Mouse (Mus musculus) heart, adult 8-10 months (tissue): ENCODE measurements at regions not wholly inside any gene's neighbourhood (a gene's known extent, or its start where the extent isn't known, plus 50 kb on each side); places are given as distances from the start of the nearest gene placed in this dataset.
A peak's percentile ranks its signal among the peaks of the same experiment; 100 is the strongest.

Experiments
- DNase-seq: peaks from one replicate; pipeline ENCODE4 v3.0.0; 2022; ENCODE audit warnings: low spot score

DNA sequence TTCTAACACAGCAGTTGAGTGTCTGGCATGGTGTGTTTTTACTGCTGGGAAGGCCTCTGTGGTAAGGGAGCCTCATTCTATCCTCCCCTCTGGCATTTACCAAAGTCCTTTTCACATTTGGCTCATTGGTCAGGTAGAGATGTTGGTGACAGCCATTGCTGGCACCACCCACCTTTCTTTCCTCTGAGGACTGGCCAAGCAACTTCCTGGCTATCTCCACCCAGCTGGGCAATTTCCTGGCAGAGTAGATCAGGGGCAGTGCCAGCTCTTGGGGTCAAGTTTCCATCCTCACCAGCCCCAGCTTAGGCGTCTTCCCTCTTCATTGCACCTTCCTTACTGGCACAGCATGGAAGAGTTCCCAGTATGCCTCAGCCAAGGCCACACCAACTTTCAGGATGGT lies 372.5 kb upstream of the Kif2a start:
- no peak for DNase-seq

DNA sequence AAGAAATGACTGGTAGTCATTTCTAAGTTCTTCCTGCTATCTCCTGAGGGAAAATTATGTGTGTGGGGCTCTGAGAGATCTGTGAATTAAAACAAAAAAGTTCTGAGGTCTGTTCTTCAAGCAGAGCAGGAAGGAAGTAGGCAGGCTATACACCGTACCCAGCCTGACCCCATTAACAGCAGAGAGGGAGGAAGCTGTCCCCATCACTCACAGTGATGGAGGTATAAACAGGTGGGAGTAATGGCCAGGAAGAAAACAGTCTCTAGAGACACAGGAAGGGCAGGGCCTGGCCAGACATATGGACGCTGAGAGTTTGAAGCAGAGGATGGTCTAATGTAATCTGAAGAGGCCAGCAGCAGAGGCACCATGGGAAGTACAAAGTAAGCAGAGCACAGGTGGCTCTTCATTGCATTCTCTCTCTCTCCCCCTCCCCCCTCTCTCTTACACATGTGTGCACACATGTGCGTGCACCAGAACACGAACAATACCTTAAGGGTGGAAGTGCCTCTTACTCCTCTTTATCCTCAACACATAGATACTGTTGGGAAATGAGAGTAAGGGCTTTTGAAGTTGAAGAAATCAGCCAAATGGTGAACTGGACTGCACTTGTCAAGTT lies 367.7 kb upstream of the Kif2a start:
- DNase-seq: no peak

DNA sequence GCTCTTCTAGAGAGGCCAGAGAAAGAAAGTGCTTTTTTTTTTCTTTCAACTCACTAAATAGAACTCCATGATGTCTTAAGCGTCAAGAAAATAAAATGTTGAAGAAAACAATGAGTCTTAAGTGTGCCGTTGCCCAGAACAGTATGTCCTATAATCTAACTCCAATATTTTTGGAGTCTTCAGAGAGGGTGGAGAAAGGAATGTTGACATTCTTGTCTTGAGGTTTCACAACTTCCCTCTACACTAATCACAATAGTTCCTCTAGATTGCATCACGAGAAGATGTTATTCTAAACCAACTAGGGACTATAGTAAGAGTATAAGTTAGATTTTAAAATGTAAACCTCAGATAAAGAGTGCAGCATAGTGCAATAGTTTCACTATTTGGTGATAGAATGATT lies 367.1 kb upstream of the Kif2a start:
- DNase-seq: no peak

DNA sequence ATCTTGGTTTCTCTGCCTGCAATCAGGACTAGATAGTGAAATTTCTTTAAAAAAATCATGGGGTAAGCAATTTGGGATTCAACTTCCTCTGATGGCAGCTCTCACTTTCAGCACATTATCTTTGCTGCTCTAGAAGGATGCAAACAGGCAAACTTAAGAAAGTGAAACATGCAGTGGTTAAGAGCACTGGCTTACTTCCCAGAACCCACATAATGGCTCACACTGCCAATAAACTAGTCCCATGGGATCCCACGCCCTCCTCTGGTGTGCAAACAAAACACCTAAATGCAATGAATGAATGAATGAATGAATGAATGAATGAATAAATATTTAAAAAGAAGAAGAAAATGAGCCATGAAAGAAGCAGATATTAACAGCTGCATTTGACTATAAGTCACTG lies 356.1 kb upstream of the Kif2a start:
- no peak for DNase-seq

DNA sequence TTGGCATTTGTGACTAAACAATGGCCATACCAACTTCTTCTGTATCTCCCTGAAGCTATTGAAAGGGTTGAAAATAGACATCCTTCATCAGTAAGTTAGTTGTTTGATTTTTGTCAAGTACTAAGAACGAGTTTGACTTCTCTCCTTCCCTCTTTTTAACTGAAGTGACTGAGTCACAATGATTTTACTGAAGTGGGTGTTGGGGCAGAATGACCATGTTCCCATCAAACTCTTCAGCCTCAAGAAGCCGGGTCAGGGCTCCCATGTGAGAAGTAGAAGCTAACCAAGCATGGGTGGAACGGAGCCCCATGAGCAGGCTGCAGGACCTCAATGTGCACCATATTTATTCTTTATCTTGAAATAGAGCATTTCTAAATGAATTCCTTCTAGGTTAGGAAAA lies 350.7 kb upstream of the Kif2a start:
- no peak for DNase-seq

DNA sequence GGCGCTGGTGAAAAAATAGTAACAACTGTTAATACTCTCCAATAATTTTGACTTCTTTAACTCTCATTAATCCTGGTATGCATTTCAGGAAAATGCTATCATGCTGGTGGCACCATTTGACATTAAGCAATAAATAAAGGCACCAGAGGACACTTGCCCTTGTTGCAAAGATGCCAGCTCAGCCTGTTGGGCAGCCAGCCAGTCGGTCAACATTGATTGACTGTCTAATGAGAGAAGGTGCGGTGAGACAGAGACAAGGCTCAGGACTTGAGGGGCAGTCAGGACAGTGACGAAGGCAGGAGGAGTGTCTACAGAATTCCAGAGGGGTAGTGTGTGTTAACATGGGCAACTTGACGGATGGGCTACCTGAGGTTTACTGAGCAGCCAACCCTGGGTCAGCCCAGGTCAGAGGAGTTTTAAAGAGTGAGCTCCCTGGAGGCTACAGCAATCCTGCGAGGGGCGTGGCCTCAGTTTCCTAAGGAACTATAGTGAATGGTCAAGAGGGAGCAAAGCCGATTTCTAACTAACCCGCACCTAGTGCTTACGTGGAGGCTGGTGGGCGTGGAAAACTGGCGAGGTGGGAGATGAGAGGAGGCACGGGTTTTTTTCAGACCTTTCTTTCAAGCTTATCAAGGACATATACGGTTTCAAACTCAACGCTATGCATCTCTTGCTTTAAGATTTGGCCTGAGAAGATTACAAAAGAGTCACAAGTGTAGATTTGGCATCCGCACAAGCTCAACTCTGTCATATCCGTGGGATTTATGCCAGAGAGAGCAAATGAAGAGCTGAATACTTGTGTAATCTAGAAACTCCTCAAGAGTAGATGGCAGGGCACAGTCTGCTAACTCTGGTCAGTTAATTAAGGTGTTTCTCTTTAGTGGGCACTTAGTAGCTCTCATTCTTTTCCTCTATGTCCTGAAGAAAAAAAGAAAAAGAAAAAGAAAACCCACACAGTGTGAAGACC lies 350.0 kb upstream of the Kif2a start:
- no peak for DNase-seq

DNA sequence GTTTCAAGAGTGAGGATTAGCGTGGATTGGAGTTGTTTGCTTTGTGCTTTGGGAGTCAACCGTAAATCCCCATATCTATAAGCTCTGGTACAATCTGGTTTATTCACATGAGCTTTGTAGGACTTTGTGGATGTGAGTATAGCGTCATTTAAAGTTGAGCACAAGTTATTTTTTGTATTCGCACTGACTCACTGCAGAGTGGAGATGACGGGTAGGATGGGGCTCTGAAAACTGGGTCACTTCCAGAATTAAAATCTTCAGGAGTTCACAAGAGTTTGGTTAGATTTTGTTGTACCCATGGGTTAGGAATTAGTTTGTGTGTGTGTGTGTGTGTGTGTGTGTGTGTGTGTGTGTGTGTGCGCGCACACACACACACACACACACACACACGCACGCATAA lies 345.7 kb upstream of the Kif2a start:
- DNase-seq: no peak

DNA sequence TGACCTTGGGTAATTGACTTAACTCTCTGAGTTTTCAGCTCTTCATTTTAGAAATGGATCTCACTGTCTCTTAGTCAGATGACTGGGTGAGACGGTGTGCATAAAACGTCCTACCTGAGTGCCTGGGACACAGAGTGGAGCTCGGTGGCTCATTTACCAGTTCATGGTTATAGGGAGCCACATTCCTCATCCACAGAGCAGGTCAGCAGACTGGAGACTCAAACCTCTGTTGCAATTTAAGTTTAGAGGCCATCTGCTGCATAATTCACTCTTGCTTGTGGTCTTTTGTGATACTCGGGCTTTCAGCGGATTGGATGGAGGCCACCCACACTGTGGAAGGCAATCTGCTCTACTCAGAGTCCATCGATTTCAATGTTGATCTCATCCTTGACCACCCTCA lies 343.8 kb upstream of the Kif2a start:
- no peak for DNase-seq

DNA sequence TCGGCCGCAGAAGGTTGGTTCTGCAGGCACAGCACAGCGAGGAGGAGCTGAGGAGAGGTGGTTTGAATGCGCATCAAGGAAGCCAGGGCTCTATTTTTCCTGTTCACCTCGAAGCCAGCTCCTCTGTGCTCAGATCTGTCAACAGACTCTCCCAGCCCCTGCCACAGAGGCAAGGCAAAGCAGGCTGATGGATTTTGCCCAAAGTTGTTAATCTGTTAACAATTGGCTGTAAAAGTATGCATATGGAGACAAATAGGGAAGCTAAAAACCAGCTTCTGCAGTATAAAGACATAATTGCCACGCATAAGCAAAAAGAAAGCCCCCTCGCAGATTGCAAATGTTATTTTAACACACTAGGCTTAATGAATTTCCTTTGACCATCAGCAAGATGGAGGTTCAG lies 343.3 kb upstream of the Kif2a start:
- no peak for DNase-seq

DNA sequence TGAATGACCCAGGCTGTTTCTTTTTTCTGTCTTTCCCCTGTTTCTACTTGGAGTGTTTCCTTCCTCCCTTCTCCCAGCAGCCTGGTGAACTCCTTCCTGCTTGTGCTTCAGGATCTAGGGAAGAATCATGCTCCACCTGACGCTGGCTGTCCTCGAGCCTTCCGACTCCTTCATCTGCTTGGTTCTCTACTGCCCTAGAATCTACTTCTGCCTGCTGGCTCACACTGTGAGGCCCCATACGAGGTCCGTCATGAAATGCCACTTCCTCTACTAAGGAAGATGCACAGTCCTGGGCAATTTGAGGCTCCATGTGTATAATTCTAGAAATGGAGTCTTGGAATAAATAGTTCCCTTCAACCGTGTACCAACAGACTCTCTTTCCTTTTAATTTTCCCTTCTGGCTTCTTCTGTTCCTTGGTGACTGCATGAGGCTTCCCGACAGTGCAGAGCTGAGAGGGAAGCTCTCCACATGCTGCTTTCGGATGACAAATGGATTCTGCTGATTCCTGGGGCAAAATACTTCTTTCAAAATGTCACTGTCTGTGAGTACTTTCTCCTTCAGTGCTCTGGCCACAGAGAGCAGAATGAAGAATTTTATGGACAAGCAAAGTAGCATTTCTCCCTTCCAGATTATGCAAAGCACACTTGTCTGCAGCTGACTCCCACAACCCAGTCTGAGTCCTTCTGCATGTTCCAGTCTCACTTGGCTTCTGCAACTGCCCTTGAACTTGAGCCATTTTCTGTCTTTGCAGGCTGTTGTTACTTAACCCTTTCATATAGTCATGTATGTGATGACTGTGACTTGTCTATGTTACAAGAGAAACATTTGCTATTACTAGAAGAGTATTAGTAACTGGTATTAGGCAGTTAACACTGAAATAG lies 341.1 kb upstream of the Kif2a start:
- DNase-seq: no peak

DNA sequence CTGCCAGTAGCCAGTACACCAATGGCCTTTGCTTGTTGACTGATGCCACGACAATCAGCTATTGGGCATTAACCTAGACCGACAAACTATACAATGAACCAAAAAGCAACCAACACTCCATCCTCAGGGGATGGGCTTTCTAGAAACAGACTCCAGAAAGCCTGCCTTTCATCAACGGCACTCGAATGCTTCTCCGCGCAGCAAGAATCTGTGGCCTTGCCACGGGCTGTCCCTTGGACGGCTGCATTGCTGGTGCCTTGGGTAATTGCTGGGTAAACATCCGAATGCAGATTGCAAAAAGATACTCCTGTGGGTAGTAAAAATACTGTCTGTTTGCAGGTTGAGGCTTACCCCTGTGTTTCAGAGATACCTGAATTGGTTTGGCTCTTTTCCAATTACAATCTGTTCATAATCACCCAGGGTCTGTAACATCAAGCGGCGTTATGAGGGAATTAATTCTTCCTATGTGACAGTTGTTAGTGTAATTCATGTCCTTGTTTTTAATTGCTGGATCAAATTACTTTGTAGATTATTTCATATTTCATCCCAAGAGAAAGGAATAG lies 319.0 kb upstream of the Kif2a start:
- no peak for DNase-seq

DNA sequence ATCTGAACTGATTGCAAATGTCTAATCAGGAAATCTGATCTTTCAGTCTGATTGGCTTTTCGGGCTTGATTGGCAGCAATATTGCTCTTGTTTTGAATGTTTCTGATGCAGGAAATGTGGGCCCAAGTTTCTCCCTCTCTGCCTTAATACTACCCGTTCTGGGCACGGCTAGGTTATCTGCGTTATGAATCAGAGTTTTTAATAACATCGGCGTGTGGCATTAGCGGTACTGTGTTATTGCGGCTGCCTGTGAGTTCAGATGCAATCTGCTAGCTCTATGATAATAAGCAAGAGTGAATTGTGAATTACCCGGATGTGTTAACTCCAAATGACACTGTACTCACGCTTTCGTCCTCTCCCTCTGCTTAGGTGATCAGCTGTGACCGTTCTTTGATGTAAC lies 316.2 kb upstream of the Kif2a start:
- DNase-seq: no peak

DNA sequence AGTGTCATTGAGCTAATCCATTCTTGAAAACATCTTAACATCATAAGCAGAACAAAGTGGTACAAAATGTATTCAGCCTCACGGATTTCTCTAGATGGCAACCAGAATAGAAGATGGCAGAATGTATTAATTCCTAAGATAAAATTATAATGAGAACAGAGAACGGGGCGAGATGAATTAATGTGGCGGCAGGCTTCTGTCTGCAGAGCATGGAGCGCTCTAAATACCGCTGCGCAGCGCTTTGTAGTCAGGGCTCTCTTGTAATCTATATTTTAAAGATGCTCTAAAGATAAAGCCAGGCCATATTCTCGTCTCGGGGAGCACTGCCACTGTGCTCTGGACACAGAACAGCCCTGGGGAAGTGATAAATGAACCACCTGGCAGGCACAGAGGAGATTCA lies 315.2 kb upstream of the Kif2a start:
- DNase-seq: no peak

DNA sequence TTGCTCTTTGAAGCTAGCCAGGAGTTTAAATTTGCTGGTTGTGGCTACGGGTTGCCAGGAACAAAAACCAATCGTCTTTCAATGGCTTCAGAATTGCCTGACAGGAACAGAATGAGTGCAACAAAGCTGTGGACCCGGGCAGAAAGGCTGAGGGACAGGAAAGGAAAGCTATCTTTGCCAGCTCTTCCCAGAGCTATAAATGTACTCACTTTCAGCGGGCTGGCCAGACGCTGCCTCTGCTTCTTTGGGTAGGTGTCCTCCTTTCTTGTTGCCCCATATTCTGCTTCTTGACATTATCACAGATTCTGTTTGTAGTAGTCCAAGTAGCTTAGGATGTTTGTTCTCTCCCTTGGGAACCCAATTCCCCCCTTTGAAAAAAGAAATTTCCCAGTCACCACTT lies 307.4 kb upstream of the Kif2a start:
- DNase-seq: no peak

DNA sequence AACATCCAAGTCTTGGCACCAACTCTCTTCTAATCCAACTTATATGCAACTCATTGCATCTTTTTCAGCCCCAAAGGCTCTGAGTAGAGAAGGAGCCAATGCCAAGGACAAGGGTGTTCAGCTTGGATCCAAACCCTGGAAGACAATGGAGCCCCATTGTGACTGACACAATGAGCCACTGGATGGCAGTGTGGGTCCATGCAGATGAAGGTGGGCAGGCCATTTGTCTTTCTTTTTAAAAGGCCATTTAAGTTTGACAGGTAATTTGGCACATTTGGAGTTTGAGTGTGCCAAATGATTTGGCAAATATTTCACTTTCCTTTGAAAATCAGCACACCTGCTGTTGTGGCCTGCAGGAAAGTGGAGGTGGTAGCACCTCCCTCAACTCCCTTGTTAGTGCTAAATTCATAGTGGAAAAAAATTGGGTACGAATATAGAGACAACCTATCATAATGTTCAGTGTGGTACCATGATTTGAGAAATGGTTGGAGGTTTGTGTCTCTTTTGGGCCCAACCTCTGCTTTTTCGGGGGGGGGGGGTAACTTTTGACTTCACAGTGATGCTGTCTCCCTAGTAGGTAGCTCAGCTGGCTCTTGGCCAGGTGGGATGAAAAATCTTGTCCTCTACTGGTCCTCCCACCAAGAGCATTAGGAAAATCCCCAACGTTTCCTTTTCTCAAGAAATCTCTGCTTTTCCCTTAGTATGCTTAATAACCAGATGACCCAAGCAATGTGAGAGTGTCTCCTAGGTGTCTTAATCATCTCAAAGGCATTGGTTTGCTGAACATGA lies 304.0 kb upstream of the Kif2a start:
- DNase-seq: peak; percentile 33

DNA sequence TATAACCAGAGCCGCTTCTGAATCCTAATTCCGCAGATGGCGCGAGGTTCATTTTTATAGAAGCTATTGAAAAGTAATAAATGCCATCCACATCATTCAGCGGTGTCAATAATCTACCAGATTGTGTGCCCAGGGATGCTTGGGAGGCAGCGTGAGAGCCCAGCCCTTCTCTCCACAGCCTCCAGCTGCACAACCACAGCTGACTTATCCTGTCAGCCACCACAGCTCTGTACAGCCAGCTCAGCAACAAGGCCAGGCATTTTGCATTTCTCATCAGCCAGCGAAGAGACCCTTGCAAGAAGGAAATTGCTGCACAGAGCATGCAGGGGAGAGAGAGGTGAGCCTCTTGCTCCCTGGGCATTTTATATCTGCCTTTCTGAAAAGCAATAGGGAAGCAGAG lies 292.8 kb upstream of the Kif2a start:
- DNase-seq: no peak

DNA sequence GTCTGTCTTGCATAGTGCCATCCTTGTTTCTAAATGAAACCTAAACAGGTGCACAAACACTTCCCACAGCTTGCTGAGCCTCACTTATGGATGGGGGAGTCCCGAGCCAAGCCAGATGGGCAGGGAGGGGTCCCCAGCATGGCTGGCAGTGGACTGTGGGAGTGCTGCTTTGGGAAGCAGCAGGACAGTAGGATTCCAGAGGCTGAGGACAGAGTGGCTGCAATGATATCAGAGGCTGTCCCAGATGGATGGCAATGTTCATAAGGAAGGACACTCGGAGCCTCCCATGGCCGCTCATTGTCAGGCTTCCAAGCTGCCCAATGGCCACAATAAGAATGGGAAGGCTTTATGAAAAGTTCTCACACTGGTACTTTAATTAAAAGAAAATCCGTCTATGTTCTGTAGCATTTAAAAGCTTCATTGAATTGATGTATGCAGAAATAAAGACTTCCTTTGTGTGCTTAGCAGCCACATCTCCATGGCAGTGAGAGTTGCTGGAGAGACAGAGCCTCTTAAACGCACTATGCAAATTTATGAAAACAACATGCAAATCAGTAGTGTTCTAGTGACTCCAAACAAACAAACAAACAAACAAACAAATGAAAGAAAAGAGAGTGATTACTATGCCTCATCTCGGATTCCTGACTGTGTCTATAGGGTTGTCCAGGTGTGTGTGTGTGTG lies 287.2 kb upstream of the Kif2a start:
- DNase-seq: no peak

DNA sequence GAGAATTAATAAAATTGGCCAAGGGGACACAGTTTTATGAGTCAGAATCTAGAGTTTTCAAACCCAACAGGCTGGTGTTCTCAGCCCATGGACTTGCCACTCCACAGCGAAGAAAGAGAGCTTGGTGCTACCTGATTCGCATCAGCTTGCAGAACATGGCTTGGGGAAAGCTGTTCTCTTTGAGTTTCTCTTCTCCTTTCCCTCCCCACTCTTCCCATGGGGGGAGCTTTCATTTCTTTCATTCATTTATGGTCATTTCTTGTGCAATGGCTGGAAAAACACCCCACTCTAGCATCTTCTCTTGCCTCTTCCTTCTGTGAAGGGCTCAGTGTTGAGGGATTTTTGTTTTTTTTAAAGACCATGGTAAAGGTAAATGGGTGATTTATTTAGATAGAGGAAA lies 286.5 kb upstream of the Kif2a start:
- no peak for DNase-seq

DNA sequence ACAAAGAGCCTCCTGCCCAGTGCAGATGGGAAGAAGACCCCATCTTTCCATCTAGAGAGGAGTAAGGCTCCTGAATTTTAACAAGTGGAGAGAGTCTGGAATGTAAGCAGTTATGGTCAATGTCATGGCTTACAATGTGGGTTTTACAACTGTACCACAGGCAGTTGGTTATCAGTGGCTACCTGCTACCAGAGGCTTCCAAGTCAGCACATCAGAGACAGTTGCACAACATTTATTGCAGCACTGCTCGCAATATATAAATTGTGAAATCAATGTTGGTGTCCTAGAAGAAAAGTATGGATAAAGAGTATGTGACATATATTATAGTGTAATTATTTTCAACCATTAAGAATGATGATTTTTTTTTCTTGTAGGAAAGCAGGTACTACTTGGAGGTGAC lies 285.0 kb upstream of the Kif2a start:
- no peak for DNase-seq

DNA sequence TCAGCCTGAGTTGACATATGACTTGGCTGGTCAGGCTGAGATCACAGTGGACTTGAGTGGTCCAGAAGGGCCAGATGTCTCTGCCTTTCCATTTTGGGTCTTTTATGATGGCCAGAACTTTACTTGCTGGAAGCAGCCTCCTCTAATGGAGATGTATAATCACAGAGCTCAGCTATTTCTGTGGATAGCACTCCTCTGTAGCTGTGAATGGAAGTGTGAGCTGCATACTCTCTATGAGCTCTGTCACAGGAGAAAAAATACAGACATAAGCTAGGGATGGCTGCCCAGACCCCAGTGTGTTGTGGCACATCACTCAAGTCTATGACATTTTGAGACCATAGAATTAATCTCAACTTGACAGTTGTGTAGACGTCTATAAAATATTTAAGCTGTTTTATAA lies 284.3 kb upstream of the Kif2a start:
- DNase-seq: no peak

DNA sequence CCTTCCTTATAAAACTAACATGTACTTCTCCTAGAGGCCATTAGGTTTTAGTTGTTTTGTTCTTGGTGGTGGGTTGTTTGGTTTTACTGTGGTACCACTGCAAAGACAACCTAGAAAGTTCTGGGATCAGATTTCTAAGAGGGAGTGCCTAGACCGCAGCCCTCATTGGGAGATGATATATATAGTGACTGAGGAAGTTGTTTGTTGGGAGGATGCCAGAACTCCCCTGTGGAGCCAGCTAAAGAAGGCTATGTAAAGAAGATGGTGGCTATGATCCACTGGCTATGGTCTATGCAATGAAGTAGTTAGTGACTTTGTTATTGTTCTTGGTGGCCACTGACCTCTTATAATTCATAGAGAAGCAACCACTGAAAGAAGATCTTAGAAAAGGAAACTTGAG lies 283.8 kb upstream of the Kif2a start:
- DNase-seq: no peak
